Mouse (Mus musculus): ENCODE measurements at regions not wholly inside any gene's neighbourhood (a gene's known extent, or its start where the extent isn't known, plus 50 kb on each side); places are given as distances from the start of the nearest gene placed in this dataset.

GRCm38 (mm10) chr9:14106371-14106770 lies 168.5 kb upstream of the Sesn3 start:
- DNase-seq, result no peak

GRCm38 (mm10) chr9:14108798-14109197 lies 166.1 kb upstream of the Sesn3 start:
- no peak for DNase-seq

GRCm38 (mm10) chr9:14109492-14109891 lies 165.4 kb upstream of the Sesn3 start:
- no peak for DNase-seq

GRCm38 (mm10) chr9:14111713-14112112 lies 163.2 kb upstream of the Sesn3 start:
- no peak for DNase-seq

- no peak for DNase-seq
Observed at GRCm38 (mm10) chr9:14115521-14115920, 159.3 kb upstream of the Sesn3 start.

- DNase-seq, result no peak
Observed at GRCm38 (mm10) chr9:14116097-14116840, 158.6 kb upstream of the Sesn3 start.

- DNase-seq, result no peak
Observed at GRCm38 (mm10) chr9:14133372-14133771, 141.5 kb upstream of the Sesn3 start.

GRCm38 (mm10) chr9:14134894-14135450 lies 139.9 kb upstream of the Sesn3 start:
- no peak for DNase-seq

- no peak for DNase-seq
Observed at GRCm38 (mm10) chr9:14141321-14141720, 133.5 kb upstream of the Sesn3 start.

- DNase-seq, result no peak
Observed at GRCm38 (mm10) chr9:14143988-14144387, 130.9 kb upstream of the Sesn3 start.

- peak; percentile 23 to 29 for DNase-seq
Observed at GRCm38 (mm10) chr9:14147088-14147487, 127.8 kb upstream of the Sesn3 start.

GRCm38 (mm10) chr9:14147731-14148130 lies 127.1 kb upstream of the Sesn3 start:
- DNase-seq, result no peak

- DNase-seq, result no peak
Observed at GRCm38 (mm10) chr9:14150288-14150687, 124.6 kb upstream of the Sesn3 start.

GRCm38 (mm10) chr9:14156967-14157366 lies 117.9 kb upstream of the Sesn3 start:
- DNase-seq, result no peak

GRCm38 (mm10) chr9:14158096-14158837 lies 116.6 kb upstream of the Sesn3 start:
- DNase-seq, result no peak

GRCm38 (mm10) chr9:14160207-14160606 lies 114.7 kb upstream of the Sesn3 start:
- no peak for DNase-seq

- DNase-seq, result no peak
Observed at GRCm38 (mm10) chr9:14171589-14172240, 103.2 kb upstream of the Sesn3 start.

GRCm38 (mm10) chr9:14173631-14174323 lies 101.1 kb upstream of the Sesn3 start:
- no peak for DNase-seq

- no peak for DNase-seq
Observed at GRCm38 (mm10) chr9:14174324-14175040, 100.4 kb upstream of the Sesn3 start.

- DNase-seq, result no peak
Observed at GRCm38 (mm10) chr9:14175041-14175881, 99.6 kb upstream of the Sesn3 start.

GRCm38 (mm10) chr9:14179777-14180176 lies 95.1 kb upstream of the Sesn3 start:
- DNase-seq, result no peak

All from spleen, adult 18-20 months (tissue).